Mouse (Mus musculus) megakaryocyte, embryonic 14.5 days (primary cell): ENCODE data around the gene Prune2.

Experiments used
- FLI1 ChIP-seq: IDR thresholded peaks from 2 replicates; pipeline ENCODE4 v1.6.1; 2012; ENCODE audit warnings: low read length, inconsistent platforms, mixed read lengths
- GATA1 ChIP-seq: IDR thresholded peaks from 3 replicates; pipeline ENCODE4 v1.6.1; 2012; ENCODE audit warnings: mixed read lengths, low read length, inconsistent platforms, borderline replicate concordance

GRCm38 (mm10) chr19:16963178-16963577 lies 7.3 kb downstream of the Prune2 start:
- TF ChIP-seq GATA1 (no peak), FLI1 (no peak)
